Mouse (Mus musculus): ENCODE measurements around the gene Exoc8.

The Exoc8 gene

DNA sequence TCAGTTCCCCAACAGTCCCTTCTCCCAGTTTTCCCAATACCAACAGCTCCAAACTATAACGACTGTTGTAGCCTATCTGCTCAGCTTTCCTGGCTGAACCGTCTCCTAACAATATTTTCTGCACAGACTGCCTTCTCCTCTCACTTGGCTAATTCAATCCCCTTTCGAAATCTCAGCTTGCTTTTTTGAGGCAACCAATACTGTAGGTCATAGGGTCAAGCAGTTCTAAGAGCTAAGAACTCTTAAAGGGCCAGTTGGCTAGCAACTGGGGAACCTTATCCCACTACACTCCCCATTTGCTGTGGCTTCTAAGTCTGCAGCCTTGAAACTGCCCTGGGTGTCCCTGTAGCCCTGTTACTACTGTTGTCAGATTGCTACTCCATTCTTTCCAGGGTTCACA lies 52.4 kb downstream of the Exoc8 start:
- DNase-seq, result no peak
